Mouse (Mus musculus) thymus, adult 2 months (tissue): Measurements from ENCODE around the gene Phldb1.

Experiments used
- CTCF ChIP-seq: fragments of 200-500 bp; IDR thresholded peaks from 2 replicates; pipeline ENCODE4 v1.5.1; 2012; ENCODE audit warnings: mild to moderate bottlenecking, control low read depth, low read length, moderate library complexity, borderline replicate concordance; ENCODE audit not compliant: control insufficient read depth, poor library complexity, insufficient read depth; ENCODE audit errors: extremely low read depth
- POLR2A ChIP-seq: fragments of 200-500 bp; IDR thresholded peaks from 2 replicates; pipeline ENCODE4 v1.6.1; 2012; ENCODE audit warnings: mild to moderate bottlenecking, low read length, control low read depth, moderate library complexity; ENCODE audit not compliant: control insufficient read depth, poor library complexity, insufficient read depth; ENCODE audit errors: extremely low read depth

DNA sequence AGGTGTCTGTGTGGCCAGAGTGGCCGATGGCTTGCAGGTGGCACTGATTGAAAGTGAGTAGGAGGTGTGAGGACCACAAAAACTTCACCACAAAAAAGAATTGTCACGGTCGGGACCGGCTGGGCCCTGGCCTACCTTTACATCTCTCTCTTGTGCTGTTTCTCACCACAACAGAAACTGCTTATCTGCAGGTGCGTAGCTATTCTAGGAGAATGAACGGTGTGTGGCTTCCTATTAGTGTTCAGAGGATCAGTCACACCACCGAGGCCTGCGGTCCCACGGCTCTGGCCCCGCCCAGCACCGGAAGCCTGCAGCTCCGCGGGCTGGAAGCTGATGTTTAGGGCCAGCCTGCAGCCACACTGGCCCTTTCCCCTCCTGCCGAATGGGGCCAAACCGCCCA, 89.1 kb downstream of the Phldb1 start:
- TF ChIP-seq CTCF (no peak), POLR2A (no peak)
